Mouse (Mus musculus) liver, embryonic 14.5 days (tissue): ENCODE results near the gene Acta1.

Experiments
- CTCF ChIP-seq: IDR thresholded peaks from 2 replicates; pipeline ENCODE4 v1.5.1; 2016; ENCODE audit warnings: antibody characterized with exemption, low read depth, control low read depth
- EP300 ChIP-seq: IDR thresholded peaks from 2 replicates; pipeline ENCODE4 v1.6.1; 2016; ENCODE audit warnings: antibody characterized with exemption, low read depth

GRCm38 (mm10) chr8:123887163-123887562 lies 7.4 kb downstream of the Acta1 start:
- TF ChIP-seq CTCF (no peak), EP300 (no peak)
